Mouse (Mus musculus) brain, adult 2 months (tissue): Measurements from ENCODE around the gene Eef2k.
"Not testable (repeated sequence)": the region's sequence is repeated elsewhere in the genome, so short reads cannot be mapped to it uniquely, and the experiment has no call there.

Source experiments
- DNase-seq: peaks from one replicate; pipeline ENCODE4 v3.0.0; 2011; ENCODE audit warnings: low read depth, low spot score

Gene Eef2k

GRCm38 (mm10) chr7:120938206-120938605, 95.6 kb downstream of the Eef2k start:
- no peak for DNase-seq

GRCm38 (mm10) chr7:120940343-120940742, 97.7 kb downstream of the Eef2k start:
- DNase-seq, result peak; percentile 85

GRCm38 (mm10) chr7:120941214-120941613, 98.6 kb downstream of the Eef2k start:
- no peak for DNase-seq

- no peak for DNase-seq
These were observed 99.9 kb downstream of the Eef2k start for GRCm38 (mm10) chr7:120942506-120942905.

GRCm38 (mm10) chr7:120943936-120944509, 101.4 kb downstream of the Eef2k start:
- DNase-seq, result peak; percentile 44

- not testable (repeated sequence) for DNase-seq
These were observed 111.0 kb downstream of the Eef2k start for GRCm38 (mm10) chr7:120953591-120953990.
